Mouse (Mus musculus) midbrain, embryonic 11.5 days (tissue): ENCODE measurements at regions not wholly inside any gene's neighbourhood (a gene's known extent, or its start where the extent isn't known, plus 50 kb on each side); places are given as distances from the start of the nearest gene placed in this dataset.

Source experiments
- ATAC-seq: fragments of 200-750 bp; cut with Nextera tagmentation; 2 replicates; pipeline ENCODE4 v1.8.0; 2017; ENCODE audit warnings: moderate TSS enrichment, moderate library complexity; ENCODE audit not compliant: low FRiP score
- DNase-seq: peaks from one replicate; pipeline ENCODE4 v3.0.0; 2015; ENCODE audit warnings: low spot score; ENCODE audit errors: missing footprints
- H3K27ac ChIP-seq: fragments of 300-500 bp; sonication (generic); 2 replicates; pipeline ENCODE4 v1.5.1; 2014; ENCODE audit warnings: low read depth, low read length
- H3K27me3 ChIP-seq: fragments of 300-500 bp; sonication (generic); 2 replicates; pipeline ENCODE4 v1.6.1; 2014; ENCODE audit warnings: mild to moderate bottlenecking, low read length, moderate library complexity, mixed read lengths; ENCODE audit not compliant: control insufficient read depth, insufficient read depth
- H3K36me3 ChIP-seq: fragments of 300-500 bp; sonication (generic); 2 replicates; pipeline ENCODE4 v1.6.1; 2014; ENCODE audit warnings: mild to moderate bottlenecking, low read length, moderate library complexity, mixed read lengths; ENCODE audit not compliant: control insufficient read depth, insufficient read depth
- H3K4me1 ChIP-seq: fragments of 300-500 bp; sonication (generic); 2 replicates; pipeline ENCODE4 v1.6.1; 2014; ENCODE audit warnings: low read length; ENCODE audit not compliant: control insufficient read depth, insufficient read depth
- H3K4me2 ChIP-seq: fragments of 300-500 bp; sonication (generic); 2 replicates; pipeline ENCODE4 v1.6.1; 2014; ENCODE audit warnings: mild to moderate bottlenecking, moderate library complexity
- H3K4me3 ChIP-seq: fragments of 300-500 bp; sonication (generic); 2 replicates; pipeline ENCODE4 v1.5.1; 2014; ENCODE audit warnings: low read depth, low read length
- H3K9ac ChIP-seq: fragments of 300-500 bp; sonication (generic); 2 replicates; pipeline ENCODE4 v1.6.1; 2014; ENCODE audit warnings: low read length
- H3K9me3 ChIP-seq: fragments of 300-500 bp; sonication (generic); 2 replicates; pipeline ENCODE4 v1.6.1; 2016; ENCODE audit warnings: low read length; ENCODE audit not compliant: control insufficient read depth
- WGBS: fragments of 180-500 bp; shearing (Covaris S2); extraction: QIAGEN DNeasy Blood & Tissue Kit; methylation state at CpG from one replicate; pipeline ENCODE4 v1.1.7; 2014; 5-methylcytosine and 5-hydroxymethylcytosine counted together

- Histone ChIP-seq H3K36me3 (no peaks in the 10 kb centered on the region), H3K9ac (no peak overlapping the region), H3K9me3 (no peaks in the 10 kb centered on the region), H3K4me2 (no peak overlapping the region), H3K27ac (no peak overlapping the region), H3K4me1 (no peaks in the 10 kb centered on the region), H3K4me3 (no peak overlapping the region), H3K27me3 (no peaks in the 10 kb centered on the region)
- peak; percentile 70 for ATAC-seq
- 56% methylated on average over 3 of the region's 3 CpGs for WGBS
- no peak for DNase-seq
These were observed 766.3 kb downstream of the Dach1 start for GRCm38 (mm10) chr14:97403176-97403795.

GRCm38 (mm10) chr14:97396385-97396784 is 773.2 kb downstream of the Dach1 start:
- Histone ChIP-seq H3K4me2 (no peak overlapping the region), H3K4me1 (no peaks in the 10 kb centered on the region), H3K9ac (no peak overlapping the region), H3K4me3 (no peak overlapping the region), H3K27me3 (no peaks in the 10 kb centered on the region), H3K36me3 (no peaks in the 10 kb centered on the region), H3K9me3 (no peaks in the 10 kb centered on the region), H3K27ac (peak overlapping the region; percentile 45; the same call in 1 of the 2 replicates)
- no peak for DNase-seq
- ATAC-seq, result peak; percentile 79
- 66% methylated on average over 7 of the region's 7 CpGs for WGBS

- H3K4me3 ChIP-seq, result no peak overlapping the region
These were observed 773.7 kb downstream of the Dach1 start for GRCm38 (mm10) chr14:97395750-97396377.

GRCm38 (mm10) chr14:97389005-97389404 is 780.6 kb downstream of the Dach1 start:
- DNase-seq (no peak), ATAC-seq (no peak)
- 68% methylated on average over 2 of the region's 2 CpGs for WGBS
- Histone ChIP-seq H3K9ac (no peak overlapping the region), H3K27me3 (no peaks in the 10 kb centered on the region), H3K27ac (no peak overlapping the region), H3K36me3 (no peaks in the 10 kb centered on the region), H3K4me2 (no peak overlapping the region), H3K4me3 (no peak overlapping the region), H3K4me1 (no peaks in the 10 kb centered on the region), H3K9me3 (no peaks in the 10 kb centered on the region)

More at GRCm38 (mm10) chr14:97395750-97396377, 773.7 kb downstream of the Dach1 start:
- Histone ChIP-seq H3K4me1 (no peaks in the 10 kb centered on the region), H3K27ac (peak overlapping the region; percentile 45; the same call in 1 of the 2 replicates), H3K36me3 (no peaks in the 10 kb centered on the region), H3K9ac (no peak overlapping the region), H3K4me2 (no peak overlapping the region), H3K9me3 (no peaks in the 10 kb centered on the region), H3K27me3 (no peaks in the 10 kb centered on the region)
- DNase-seq, result peak; percentile 89
- ATAC-seq, result peak; percentile 93
- WGBS, result 57% methylated on average over 7 of the region's 7 CpGs

GRCm38 (mm10) chr14:97380131-97380530 is 789.4 kb downstream of the Dach1 start:
- no peaks in the 10 kb centered on the region for H3K27me3 ChIP-seq
- H3K9me3 ChIP-seq, result no peaks in the 10 kb centered on the region
- no peak for DNase-seq
- no peak for ATAC-seq
- H3K4me2 ChIP-seq, result no peak overlapping the region
- H3K36me3 ChIP-seq, result no peaks in the 10 kb centered on the region
- H3K9ac ChIP-seq, result no peak overlapping the region
- H3K4me3 ChIP-seq, result no peak overlapping the region
- H3K27ac ChIP-seq, result no peak overlapping the region
- H3K4me1 ChIP-seq, result no peaks in the 10 kb centered on the region
- WGBS, result 82% methylated on average over 3 of the region's 3 CpGs

- WGBS, result 84% methylated on average over 7 of the region's 7 CpGs
- ATAC-seq, result no peak
These were observed 812.6 kb downstream of the Dach1 start for GRCm38 (mm10) chr14:97356915-97357314.

GRCm38 (mm10) chr14:97347970-97348369 is 821.6 kb downstream of the Dach1 start:
- Histone ChIP-seq H3K4me1 (no peaks in the 10 kb centered on the region), H3K9me3 (no peaks in the 10 kb centered on the region), H3K27me3 (no peaks in the 10 kb centered on the region), H3K9ac (no peak overlapping the region), H3K27ac (no peak overlapping the region), H3K4me3 (no peak overlapping the region), H3K4me2 (no peak overlapping the region), H3K36me3 (no peaks in the 10 kb centered on the region)
- 80% methylated on average over 2 of the region's 2 CpGs for WGBS
- ATAC-seq (no peak), DNase-seq (no peak)

More at GRCm38 (mm10) chr14:97356915-97357314, 812.6 kb downstream of the Dach1 start:
- Histone ChIP-seq H3K9me3 (no peaks in the 10 kb centered on the region), H3K9ac (no peak overlapping the region), H3K4me2 (no peak overlapping the region), H3K4me3 (no peak overlapping the region), H3K27ac (no peak overlapping the region), H3K36me3 (no peaks in the 10 kb centered on the region), H3K4me1 (no peaks in the 10 kb centered on the region), H3K27me3 (no peaks in the 10 kb centered on the region)
- no peak for DNase-seq

GRCm38 (mm10) chr14:97331388-97331787 is 812.5 kb upstream of the Klhl1 start:
- H3K9me3 ChIP-seq, result no peaks in the 10 kb centered on the region
- no peaks in the 10 kb centered on the region for H3K4me1 ChIP-seq
- DNase-seq (no peak), ATAC-seq (peak; percentile 73; the same call in 1 of the 2 replicates)
- 7% methylated on average over 2 of the region's 2 CpGs for WGBS
- no peaks in the 10 kb centered on the region for H3K27me3 ChIP-seq
- H3K9ac ChIP-seq, result no peak overlapping the region
- H3K4me2 ChIP-seq, result no peak overlapping the region
- H3K36me3 ChIP-seq, result no peaks in the 10 kb centered on the region
- H3K4me3 ChIP-seq, result no peak overlapping the region
- H3K27ac ChIP-seq, result no peak overlapping the region

- no peak for DNase-seq
- H3K4me2 ChIP-seq, result no peak overlapping the region
- no peaks in the 10 kb centered on the region for H3K9me3 ChIP-seq
- H3K36me3 ChIP-seq, result no peaks in the 10 kb centered on the region
- no peak overlapping the region for H3K4me3 ChIP-seq
- no peaks in the 10 kb centered on the region for H3K27me3 ChIP-seq
- H3K9ac ChIP-seq, result no peak overlapping the region
- no peak for ATAC-seq
- no peak overlapping the region for H3K27ac ChIP-seq
- WGBS, result 72% methylated on average over 3 of the region's 3 CpGs
- H3K4me1 ChIP-seq, result no peaks in the 10 kb centered on the region
These were observed 811.1 kb upstream of the Klhl1 start for GRCm38 (mm10) chr14:97329979-97330378.
